Mouse (Mus musculus) spleen, embryonic (tissue): Measurements from ENCODE around the gene Scn9a.

Source experiments
- CTCF ChIA-PET: fragments of 350-600 bp; sonication (Branson Sonifier 250); formaldehyde crosslinking; loops from one replicate; lab custom pipeline; 2022; lab: Charles Lee

Gene Scn9a

DNA sequence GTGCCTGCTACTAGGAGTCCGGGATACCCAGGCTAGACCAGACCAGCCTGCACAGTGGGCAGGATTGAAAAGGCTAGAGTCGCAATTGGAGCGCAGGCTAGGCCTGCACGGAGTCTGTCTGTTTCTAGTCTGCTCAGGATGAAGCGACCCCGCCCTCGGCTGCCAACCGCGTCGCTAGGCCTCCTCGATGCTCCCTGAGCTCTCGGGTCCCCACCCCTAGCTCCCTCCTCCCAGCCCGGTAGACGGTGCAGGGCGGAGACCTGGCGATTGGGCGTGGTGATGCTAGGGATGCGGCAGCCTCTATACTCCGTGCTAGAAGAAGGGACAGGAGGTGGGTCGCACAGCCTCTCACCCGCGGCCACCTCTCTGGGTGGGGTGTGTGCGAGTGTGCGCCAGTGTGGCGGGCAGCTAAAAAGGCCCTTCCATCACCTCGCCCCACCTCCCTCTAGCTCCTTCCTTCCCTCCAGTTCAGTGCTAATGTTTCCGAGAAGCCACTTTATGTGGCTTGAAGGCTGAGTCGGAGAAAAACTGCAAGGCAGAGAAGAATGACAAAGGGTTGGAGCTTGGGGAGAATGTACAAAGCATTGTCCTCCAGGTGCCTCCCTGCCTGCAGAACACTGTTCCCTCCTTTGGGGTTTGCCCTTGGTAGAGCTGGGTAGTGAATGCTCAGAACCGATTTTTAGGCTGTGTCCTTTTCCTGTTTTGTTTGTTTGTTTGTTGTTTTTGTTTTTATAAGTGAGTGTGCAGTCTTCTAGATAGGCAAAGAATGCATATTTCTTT is at the start of gene Scn9a:
TSS of gene Scn9a (minus strand) at position 383 of the 780 bp plus-strand sequence.
- CTCF ChIA-PET = no interaction called here

GRCm38 (mm10) chr2:66661988-66662387 is 27.2 kb upstream of the Scn9a start:
- CTCF ChIA-PET = no interaction called here

DNA sequence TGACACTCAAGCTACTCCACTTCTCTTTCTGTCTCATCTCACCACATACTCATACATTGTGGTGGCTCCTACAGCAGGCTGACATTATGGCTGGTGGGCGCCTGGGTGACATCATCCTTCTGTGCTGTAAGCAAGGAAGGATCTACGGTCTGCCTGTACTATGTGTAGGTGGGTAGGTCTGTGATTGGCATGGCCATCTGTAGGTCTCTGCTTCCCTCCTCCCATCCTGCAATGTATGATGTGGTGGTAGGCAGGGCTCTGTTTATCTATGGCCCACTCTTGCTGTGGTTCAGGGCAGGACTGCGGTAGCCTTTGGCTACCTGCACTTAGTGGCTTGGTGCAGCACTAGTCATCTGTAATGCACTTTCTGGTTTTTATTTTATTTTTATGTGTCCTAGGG is 21.7 kb upstream of the Scn9a start:
- CTCF ChIA-PET = no interaction called here

GRCm38 (mm10) chr2:66655431-66655830 is 20.7 kb upstream of the Scn9a start:
- CTCF ChIA-PET = no interaction called here

GRCm38 (mm10) chr2:66644384-66644783 is 9.6 kb upstream of the Scn9a start:
- CTCF ChIA-PET = interaction anchor here (0.5 kb wide), 1 partner anchor 1911 kb away, joined by 3 read pairs; no protein-coding TSS in a partner anchor

DNA sequence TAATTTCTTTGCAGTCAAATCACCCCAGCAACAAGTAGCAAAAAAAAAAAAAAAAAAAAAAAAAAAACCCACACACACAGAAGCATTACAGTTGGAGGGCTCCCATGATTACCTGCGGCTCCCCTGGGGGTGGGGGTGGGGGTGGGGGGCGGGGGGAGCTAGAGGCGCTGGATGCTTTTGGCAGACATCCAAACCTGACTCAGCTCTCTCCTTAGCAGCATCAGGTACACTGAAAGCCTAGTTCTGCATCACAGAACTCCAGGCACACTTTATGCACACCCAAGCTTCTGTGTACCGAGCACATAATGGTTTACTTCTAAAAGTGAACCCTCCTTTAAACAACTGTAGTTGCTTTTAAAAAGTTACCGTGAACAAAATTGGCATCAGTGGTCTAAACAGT is 2.0 kb downstream of the Scn9a start:
- CTCF ChIA-PET = no interaction called here

DNA sequence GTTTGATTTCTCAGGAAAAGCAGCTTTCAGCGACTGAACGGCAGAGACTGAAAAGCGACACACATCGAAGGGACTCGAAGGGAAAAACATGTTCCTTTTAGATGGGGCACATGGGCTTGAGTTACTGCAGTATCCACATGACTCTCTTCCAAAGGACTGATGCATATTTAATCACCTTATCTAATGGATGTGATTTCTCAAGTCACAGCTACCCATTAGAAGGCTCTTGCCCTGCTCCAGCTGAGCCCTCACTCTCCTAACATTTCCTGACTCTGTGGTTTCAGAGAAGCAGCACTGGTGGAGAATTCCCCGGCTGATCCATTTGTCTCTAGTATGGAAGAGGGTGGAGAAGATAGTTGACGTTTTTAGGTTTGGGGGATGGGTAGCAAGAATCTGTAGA is 23.7 kb downstream of the Scn9a start:
- CTCF ChIA-PET = no interaction called here

GRCm38 (mm10) chr2:66597313-66597712 is 37.4 kb downstream of the Scn9a start:
- CTCF ChIA-PET = no interaction called here

GRCm38 (mm10) chr2:66596145-66596544 is 38.6 kb downstream of the Scn9a start:
- CTCF ChIA-PET = no interaction called here

GRCm38 (mm10) chr2:66590151-66590550 is 44.6 kb downstream of the Scn9a start:
- CTCF ChIA-PET = no interaction called here

- CTCF ChIA-PET = no interaction called here
These were observed 54.5 kb downstream of the Scn9a start for GRCm38 (mm10) chr2:66580026-66580808.

DNA sequence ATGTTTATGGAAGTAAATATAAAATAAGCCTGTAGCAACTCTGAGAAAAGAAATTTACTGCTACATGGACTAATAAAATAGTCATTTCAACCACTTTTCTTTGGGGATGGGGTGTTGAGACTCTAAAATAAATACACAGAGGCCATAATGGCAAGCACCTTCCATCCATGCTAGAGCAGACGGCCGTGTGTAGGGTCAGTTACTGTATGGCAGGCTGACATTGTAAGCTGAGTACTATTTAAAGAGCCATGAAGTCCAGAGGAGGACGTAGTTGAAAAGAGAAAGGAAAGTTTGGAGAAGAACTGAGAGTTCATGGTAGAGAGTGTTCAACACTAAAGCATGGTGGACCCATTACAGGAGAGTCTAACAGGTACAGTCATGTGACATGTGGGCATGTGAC is 86.5 kb downstream of the Scn9a start:
- CTCF ChIA-PET = no interaction called here

GRCm38 (mm10) chr2:66519966-66520365 is 114.8 kb downstream of the Scn9a start:
- CTCF ChIA-PET = no interaction called here

GRCm38 (mm10) chr2:66511424-66511823 is 123.3 kb downstream of the Scn9a start:
- CTCF ChIA-PET = no interaction called here

- CTCF ChIA-PET = no interaction called here
These were observed 126.7 kb downstream of the Scn9a start for GRCm38 (mm10) chr2:66508032-66508431.

DNA sequence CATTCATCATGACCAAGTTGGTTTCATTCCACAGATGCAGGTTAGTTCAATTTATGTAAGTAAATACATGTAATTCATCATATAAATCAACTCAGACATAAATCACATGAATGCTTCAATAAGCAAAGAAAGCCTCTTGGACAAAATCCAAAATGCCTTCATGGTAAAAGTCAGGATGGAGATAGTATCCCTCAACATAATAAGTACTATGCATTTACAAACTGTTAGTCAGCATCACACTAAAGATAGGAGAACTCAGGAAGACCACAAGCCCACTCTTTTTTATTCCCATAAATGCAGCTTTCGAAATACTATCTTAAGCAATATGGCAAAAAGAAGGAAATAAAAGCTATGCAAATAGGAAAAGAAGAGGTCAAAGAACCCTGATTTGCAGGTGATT is 127.1 kb downstream of the Scn9a start:
- CTCF ChIA-PET = no interaction called here

- CTCF ChIA-PET = no interaction called here
These were observed 132.6 kb downstream of the Scn9a start for GRCm38 (mm10) chr2:66502158-66502557.

DNA sequence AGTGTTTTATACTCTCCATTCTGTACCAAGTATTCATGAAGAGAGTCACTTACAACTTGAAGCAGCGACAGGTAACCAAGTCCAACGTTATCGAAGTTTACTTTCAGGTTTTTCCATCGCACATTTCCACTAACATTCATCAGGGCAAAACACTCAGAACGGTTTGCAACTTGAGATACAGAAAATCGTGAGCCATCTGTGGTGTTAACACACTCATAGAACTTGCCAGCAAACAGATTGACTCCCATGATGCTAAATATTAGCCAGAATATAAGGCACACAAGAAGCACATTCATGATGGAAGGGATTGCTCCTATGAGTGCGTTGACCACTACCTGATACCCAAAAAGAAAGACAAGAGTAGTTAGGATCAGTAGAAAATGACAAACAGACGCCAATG is 140.2 kb downstream of the Scn9a start:
- CTCF ChIA-PET = no interaction called here

DNA sequence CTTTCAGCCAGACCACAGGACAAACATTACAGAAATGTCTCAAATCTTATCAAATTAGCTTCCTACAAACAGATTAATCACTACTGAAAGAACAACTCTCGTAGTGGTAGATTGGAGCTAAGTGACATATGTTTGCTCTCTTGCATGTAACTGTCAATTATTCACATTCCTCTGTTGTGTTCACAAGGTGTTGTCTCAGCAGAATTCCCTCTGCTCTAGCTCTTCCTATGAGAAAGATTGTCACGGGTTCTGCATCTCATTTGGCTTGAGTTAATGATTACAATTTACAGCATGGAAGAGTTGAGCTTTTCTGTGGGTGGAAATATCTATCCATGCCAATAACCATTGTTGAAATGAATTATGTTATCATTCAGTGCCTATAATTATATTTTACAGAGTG is 156.4 kb downstream of the Scn9a start:
- CTCF ChIA-PET = no interaction called here

DNA sequence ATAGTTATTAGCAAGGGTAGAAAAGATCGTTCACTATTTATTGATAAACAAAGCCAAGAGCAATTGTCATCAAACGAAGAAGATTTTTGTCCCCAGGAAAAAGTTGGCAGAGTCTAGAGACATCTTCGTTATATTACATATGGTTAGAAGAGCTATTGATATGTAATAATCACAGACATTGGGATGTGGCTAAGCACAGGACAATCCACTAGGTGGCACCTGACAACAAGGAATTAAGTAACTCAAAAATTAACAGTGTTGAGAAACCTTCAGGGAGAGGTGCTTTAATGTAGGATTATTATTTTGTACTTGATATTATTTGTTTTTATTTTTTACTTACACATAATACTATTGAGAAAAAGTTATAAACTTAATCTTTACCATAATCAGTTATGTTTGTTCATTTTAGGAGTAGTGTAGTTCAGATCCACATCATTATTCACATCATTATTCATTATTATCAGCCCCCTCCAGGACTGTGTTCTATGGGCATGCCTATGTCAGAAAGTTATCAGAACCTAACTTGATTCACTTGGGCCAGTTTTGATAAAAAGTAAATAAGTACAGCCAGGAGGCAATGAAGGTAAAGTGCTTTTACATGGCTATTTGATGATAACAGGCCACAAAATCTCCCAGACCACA is 161.5 kb downstream of the Scn9a start:
- CTCF ChIA-PET = no interaction called here

GRCm38 (mm10) chr2:66465484-66465883 is 169.3 kb downstream of the Scn9a start:
- CTCF ChIA-PET = no interaction called here

GRCm38 (mm10) chr2:66464874-66465458 is 169.8 kb downstream of the Scn9a start:
- CTCF ChIA-PET = no interaction called here
